Mouse (Mus musculus): ENCODE results near the gene R3hdm1.

GRCm38 (mm10) chr1:128243627-128243995 lies 140.5 kb downstream of the R3hdm1 start, which contains the start of gene Ubxn4:
- no peak for TF ChIP-seq EP300 (IDR thresholded peaks at IDR 0.05; ENCODE audit: low read depth)
- TF ChIP-seq CTCF (IDR thresholded peaks at IDR 0.05; ENCODE audit: low read depth): no peak

All from liver, postnatal 0 days (tissue).